Mouse (Mus musculus) heart, embryonic 14.5 days (tissue): ENCODE measurements around the gene Fibcd1. TPM values are rescaled to one million over a fixed set of nuclear protein-coding genes. Genes with fewer than 3 reads are reported as not detected.

Experiments
- ATAC-seq: fragments of 200-750 bp; cut with Nextera tagmentation; 2 replicates; pipeline ENCODE4 v1.8.0; 2017; ENCODE audit warnings: low read depth, moderate TSS enrichment; ENCODE audit not compliant: insufficient number of reproducible peaks, insufficient read depth, low FRiP score
- H3K27ac ChIP-seq, 2 experiments: fragments of 200-500 bp in 1 of 2; fragments of 300-500 bp in 1 of 2; sonication (generic) in 1 of 2; replicated peaks in 1 of 2; 2 replicates each; pipeline ENCODE4 v1.5.1; 2012 to 2014; ENCODE audit warnings: low read depth in 2 of 2, low read length in 2 of 2, control low read depth in 1 of 2, mild to moderate bottlenecking in 1 of 2, mixed read lengths in 1 of 2; ENCODE audit not compliant: control insufficient read depth in 1 of 2, insufficient read depth in 1 of 2
- H3K27me3 ChIP-seq: fragments of 300-500 bp; sonication (generic); 2 replicates; pipeline ENCODE4 v1.6.1; 2014; ENCODE audit warnings: mild to moderate bottlenecking, low read length, control low read depth; ENCODE audit not compliant: control insufficient read depth, insufficient read depth
- H3K36me3 ChIP-seq: fragments of 300-500 bp; sonication (generic); 2 replicates; pipeline ENCODE4 v1.6.1; 2014; ENCODE audit warnings: mild to moderate bottlenecking, control low read depth, low read length, mixed read lengths; ENCODE audit not compliant: control insufficient read depth, insufficient read depth
- H3K4me1 ChIP-seq, 2 experiments: fragments of 200-500 bp in 1 of 2; fragments of 300-500 bp in 1 of 2; sonication (generic) in 1 of 2; 2 replicates each; pipeline ENCODE4 v1.6.1; 2012 to 2014; ENCODE audit warnings: low read length in 2 of 2, control low read depth in 1 of 2, mixed read lengths in 1 of 2; ENCODE audit not compliant: control insufficient read depth in 2 of 2, insufficient read depth in 2 of 2
- H3K4me2 ChIP-seq: fragments of 300-500 bp; sonication (generic); 2 replicates; pipeline ENCODE4 v1.6.1; 2014; ENCODE audit warnings: mild to moderate bottlenecking, low read length
- H3K4me3 ChIP-seq, 2 experiments: fragments of 200-500 bp in 1 of 2; fragments of 300-500 bp in 1 of 2; sonication (generic) in 1 of 2; 2 replicates each; pipeline ENCODE4 v1.5.1; 2012 to 2014; ENCODE audit warnings: low read length in 2 of 2, mild to moderate bottlenecking in 2 of 2, control low read depth in 1 of 2, low read depth in 1 of 2, moderate library complexity in 1 of 2; ENCODE audit not compliant: control insufficient read depth in 1 of 2, insufficient read depth in 1 of 2
- H3K9ac ChIP-seq: fragments of 300-500 bp; sonication (generic); 2 replicates; pipeline ENCODE4 v1.6.1; 2014; ENCODE audit warnings: mild to moderate bottlenecking, low read length
- H3K9me3 ChIP-seq: fragments of 300-500 bp; sonication (generic); 2 replicates; pipeline ENCODE4 v1.6.1; 2016; ENCODE audit warnings: low read length, control low read depth; ENCODE audit not compliant: control insufficient read depth
- WGBS: fragments of 180-500 bp; shearing (Covaris S2); extraction: QIAGEN DNeasy Blood & Tissue Kit; methylation state at CpG from one replicate; pipeline ENCODE4 v1.1.7; 2014; 5-methylcytosine and 5-hydroxymethylcytosine counted together
- polyA plus RNA-seq: library from polyadenylated mRNA; unstranded; fragments of >200 nt; fragmentation: Nextera tagmentation; extraction: Ambion mirVana; gene quantifications from 2 replicates; pipeline ENCODE4 v1.2.1, GENCODE M21; 2014

Fibcd1 gene
- polyA plus RNA-seq, 1 experiment from 2014 or later: 0.04 TPM

DNA sequence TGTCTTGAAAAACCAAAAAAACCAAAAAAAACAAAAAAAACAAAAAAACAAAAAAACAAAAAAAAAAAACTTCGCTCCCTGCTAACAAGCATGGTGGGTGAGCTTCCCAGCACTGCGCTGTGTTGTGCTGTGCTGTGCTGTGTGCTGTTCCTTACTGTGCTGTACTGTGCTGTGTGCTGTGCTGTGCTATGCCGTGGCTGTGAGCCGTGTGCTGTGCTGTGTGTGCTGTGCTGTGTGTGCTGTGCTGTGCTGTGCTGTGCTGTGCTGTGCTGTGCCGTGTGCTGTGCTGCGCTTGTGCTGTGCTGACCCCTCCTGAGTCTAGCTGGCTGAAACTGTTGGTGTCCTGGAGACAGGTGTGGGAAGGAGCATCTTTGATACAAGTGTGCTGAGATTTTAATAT is 78.7 kb downstream of the Fibcd1 start:
- H3K36me3 ChIP-seq: no peaks in the 10 kb centered on the region
- H3K4me2 ChIP-seq: no peak overlapping the region
- no peak overlapping the region for H3K9ac ChIP-seq
- peaks cover 53 to 89% of the 10 kb centered on the region in 2 experiments for H3K4me1 ChIP-seq
- no peak overlapping the region for H3K4me3 ChIP-seq
- no peak; the same call in 1 of the 2 replicates for ATAC-seq
- peak overlapping the region in 1 of 2 experiments; percentile 21; a peak in 2 of 4 replicates for H3K27ac ChIP-seq
- H3K9me3 ChIP-seq: no peaks in the 10 kb centered on the region
- 92% methylated on average over 6 of the region's 6 CpGs for WGBS
- H3K27me3 ChIP-seq: no peaks in the 10 kb centered on the region

Other genes with a start within 250 kb of the Fibcd1 start
- not detected in 2 replicates for gene Prdm12, start 206.0 kb downstream of the Fibcd1 start, polyA plus RNA-seq
- gene Exosc2, start 175.3 kb downstream of the Fibcd1 start, polyA plus RNA-seq: 30.7 and 32.9 TPM in 2 replicates
- 27.8 and 28.9 TPM in 2 replicates for gene Abl1, start 157.6 kb downstream of the Fibcd1 start, polyA plus RNA-seq
- 0.08 TPM in 1 of 2 replicates, not detected in the other for gene Qrfp, start 35.4 kb downstream of the Fibcd1 start, polyA plus RNA-seq
- 0.19 and 0.24 TPM in 2 replicates for gene Lamc3, start 41.3 kb upstream of the Fibcd1 start, polyA plus RNA-seq
- gene Aif1l, start 104.1 kb upstream of the Fibcd1 start, polyA plus RNA-seq: 68.5 and 72.7 TPM in 2 replicates
- gene Nup214, start 128.4 kb upstream of the Fibcd1 start, polyA plus RNA-seq: 46.2 and 48.5 TPM in 2 replicates
- gene Fam78a, start 238.9 kb upstream of the Fibcd1 start, polyA plus RNA-seq: 29.0 and 33.7 TPM in 2 replicates
- 13.3 and 13.6 TPM in 2 replicates for gene Plpp7, start 249.5 kb upstream of the Fibcd1 start, polyA plus RNA-seq